Mouse (Mus musculus) CH12.LX (cell line): ENCODE measurements around the gene Ddx31. TPM values are rescaled to one million over a fixed set of nuclear protein-coding genes. Genes with fewer than 3 reads are reported as not detected.

Experiments used
- DNase-seq: peaks from one replicate; pipeline ENCODE4 v3.0.0-alpha.2; 2013; ENCODE audit errors: extremely low read depth
- H3K27ac ChIP-seq: 2 replicates; pipeline ENCODE4 v1.5.1; 2012; ENCODE audit warnings: low read depth, mild to moderate bottlenecking, control low read depth, moderate library complexity; ENCODE audit not compliant: insufficient read depth
- H3K27me3 ChIP-seq: replicated peaks from 2 replicates; pipeline ENCODE3; 2012; ENCODE audit warnings: inconsistent platforms
- H3K36me3 ChIP-seq, 2 experiments: replicated peaks in 1 of 2; 2 replicates each; pipeline versions ENCODE3 to v1.6.1; 2012; ENCODE audit warnings: inconsistent platforms in 1 of 2, low read length in 1 of 2, mild to moderate bottlenecking in 1 of 2, mixed read lengths in 1 of 2, moderate library complexity in 1 of 2; ENCODE audit not compliant: control insufficient read depth in 1 of 2, insufficient read depth in 1 of 2
- H3K4me1 ChIP-seq, 2 experiments: 2 replicates each; pipeline ENCODE4 v1.6.1; 2012; ENCODE audit warnings: inconsistent platforms in 1 of 2, moderate library complexity in 1 of 2; ENCODE audit not compliant: insufficient read depth in 2 of 2, control insufficient read depth in 1 of 2
- H3K4me2 ChIP-seq: 2 replicates; pipeline ENCODE4 v1.6.1; 2012; ENCODE audit warnings: low read depth, mild to moderate bottlenecking, control low read depth; ENCODE audit not compliant: poor library complexity, insufficient read depth, severe bottlenecking
- H3K4me3 ChIP-seq, 3 experiments: fragments of 150-350 bp in 1 of 3; sonication (generic) in 1 of 3; replicated peaks in 1 of 3; 2 replicates each; pipeline versions ENCODE3 to v1.5.1; 2011 to 2012; ENCODE audit warnings: low read depth in 2 of 3, low read length in 2 of 3, mild to moderate bottlenecking in 2 of 3, moderate library complexity in 2 of 3, control low read depth in 1 of 3, improper control_type of control experiment in 1 of 3, inconsistent platforms in 1 of 3, mixed read lengths in 1 of 3; ENCODE audit not compliant: poor library complexity in 1 of 3
- H3K79me2 ChIP-seq: replicated peaks from 2 replicates; pipeline ENCODE4 v1.6.1; 2012; ENCODE audit warnings: mild to moderate bottlenecking, moderate library complexity; ENCODE audit not compliant: control insufficient read depth, poor library complexity, insufficient read depth, severe bottlenecking; ENCODE audit errors: extremely low read depth
- H3K9ac ChIP-seq: 2 replicates; pipeline ENCODE4 v1.6.1; 2012; ENCODE audit warnings: low read depth, mild to moderate bottlenecking, control low read depth, moderate library complexity; ENCODE audit not compliant: insufficient read depth
- H3K9me3 ChIP-seq: replicated peaks from 2 replicates; pipeline ENCODE3; 2012; ENCODE audit warnings: low read length, inconsistent platforms, mixed read lengths
- BHLHE40 ChIP-seq: IDR thresholded peaks from 2 replicates; pipeline ENCODE4 v1.6.1; 2011; ENCODE audit warnings: mild to moderate bottlenecking, low read depth, low read length, improper control_type of control experiment
- E2F4 ChIP-seq: IDR thresholded peaks from 2 replicates; pipeline ENCODE4 v1.6.1; 2011; ENCODE audit warnings: low read depth, low read length, improper control_type of control experiment; ENCODE audit not compliant: insufficient replicate concordance
- EP300 ChIP-seq: IDR thresholded peaks from 2 replicates; pipeline ENCODE4 v1.6.1; 2011; ENCODE audit warnings: low read length, improper control_type of control experiment
- JUN ChIP-seq: IDR thresholded peaks from 2 replicates; pipeline ENCODE4 v1.6.1; 2011; ENCODE audit warnings: low read depth, mild to moderate bottlenecking, low read length, improper control_type of control experiment, moderate library complexity; ENCODE audit not compliant: insufficient read depth
- KAT2A ChIP-seq: IDR thresholded peaks from 2 replicates; pipeline ENCODE4 v1.6.1; 2012; ENCODE audit warnings: low read length, improper control_type of control experiment, inconsistent platforms; ENCODE audit not compliant: insufficient replicate concordance
- MAFK ChIP-seq: IDR thresholded peaks from 2 replicates; pipeline ENCODE4 v1.6.1; 2011; ENCODE audit warnings: low read length, improper control_type of control experiment; ENCODE audit not compliant: insufficient replicate concordance
- MYC ChIP-seq: IDR thresholded peaks from 2 replicates; pipeline ENCODE4 v1.6.1; 2011; ENCODE audit warnings: low read depth, mild to moderate bottlenecking, improper control_type of control experiment, low read length
- NELFE ChIP-seq: IDR thresholded peaks from 2 replicates; pipeline ENCODE4 v1.6.1; 2011; ENCODE audit warnings: low read depth, low read length, improper control_type of control experiment
- PAX5 ChIP-seq: IDR thresholded peaks from 2 replicates; pipeline ENCODE4 v1.6.1; 2012; ENCODE audit warnings: low read length, inconsistent platforms, mixed read lengths
- RAD21 ChIP-seq: IDR thresholded peaks from 2 replicates; pipeline ENCODE4 v1.6.1; 2011; ENCODE audit warnings: low read depth, mild to moderate bottlenecking, low read length, improper control_type of control experiment, moderate library complexity
- TCF12 ChIP-seq: IDR thresholded peaks from 2 replicates; pipeline ENCODE4 v1.6.1; 2014; ENCODE audit warnings: low read depth, mild to moderate bottlenecking, inconsistent platforms, low read length, improper control_type of control experiment
- USF2 ChIP-seq: conservative IDR thresholded peaks from 2 replicates; pipeline ENCODE4 v1.6.1; 2011; ENCODE audit warnings: low read depth, low read length, improper control_type of control experiment
- ZNF384 ChIP-seq: IDR thresholded peaks from 2 replicates; pipeline ENCODE4 v1.6.1; 2012; ENCODE audit warnings: low read depth, low read length, improper control_type of control experiment, inconsistent platforms
- dilution Hi-C: fragments of 300-500 bp; cut with MboI; formaldehyde crosslinking; loops from 2 replicates; pipeline ENCODE4 v1.14.3; 2020; ENCODE audit warnings: low sequenced_read_pairs; ENCODE audit not compliant: extremely low pct_unique_long_range_greater_than_20kb, extremely low pct_ligation_motif_present
- in situ Hi-C: fragments of 300-500 bp; cut with MboI; formaldehyde crosslinking; loops from 3 replicates; pipeline ENCODE4 v1.14.3; 2019; ENCODE audit warnings: low sequenced_read_pairs, low pct_ligation_motif_present, low pct_unique_long_range_greater_than_20kb, mixed read lengths
- polyA plus RNA-seq: library from polyadenylated mRNA; unstranded; fragments of >175 nt; gene quantifications from 2 replicates; pipeline ENCODE4 v1.2.1, GENCODE M21; 2012; ENCODE audit warnings: low read depth; ENCODE audit not compliant: insufficient read length
- total RNA-seq, 2 experiments: library from RNA; depleted of rRNA; stranded (reverse); fragments of 300-350 nt in 1 of 2; fragments of >200 nt in 1 of 2; gene quantifications; 2 replicates each; pipeline ENCODE4 v1.2.3; 2012 to 2014

Ddx31 gene
- total and polyA plus RNA-seq, 3 experiments = 15.9 to 26.8 (median 18.8) TPM

GRCm38 (mm10) chr2:28839501-28840221 is 545 bp upstream of the Ddx31 start:
- TF ChIP-seq BHLHE40 (0 out of 2 replicates have a peak, but pooled peaks have one; percentile 15), JUN (no peak)
- H3K27me3 ChIP-seq = no peaks in the 10 kb centered on the region
- H3K9ac ChIP-seq = peak overlapping the region; percentile 72
- H3K4me2 ChIP-seq = peak overlapping the region; percentile 89
- no peaks in the 10 kb centered on the region for H3K9me3 ChIP-seq
- peaks cover 68% of the 10 kb centered on the region for H3K79me2 ChIP-seq
- peaks cover 7 to 42% of the 10 kb centered on the region in 2 experiments for H3K36me3 ChIP-seq
- in situ Hi-C loops (no loop called here), dilution Hi-C loops (no loop called here)
- peaks cover 4 to 59% of the 10 kb centered on the region in 2 experiments; a peak in 3 of 4 replicates for H3K4me1 ChIP-seq
- peak; percentile 17 for DNase-seq
- peak overlapping the region; percentile 74 to 99 (median 79) for H3K4me3 ChIP-seq
- peak overlapping the region; percentile 50 for H3K27ac ChIP-seq

DNA sequence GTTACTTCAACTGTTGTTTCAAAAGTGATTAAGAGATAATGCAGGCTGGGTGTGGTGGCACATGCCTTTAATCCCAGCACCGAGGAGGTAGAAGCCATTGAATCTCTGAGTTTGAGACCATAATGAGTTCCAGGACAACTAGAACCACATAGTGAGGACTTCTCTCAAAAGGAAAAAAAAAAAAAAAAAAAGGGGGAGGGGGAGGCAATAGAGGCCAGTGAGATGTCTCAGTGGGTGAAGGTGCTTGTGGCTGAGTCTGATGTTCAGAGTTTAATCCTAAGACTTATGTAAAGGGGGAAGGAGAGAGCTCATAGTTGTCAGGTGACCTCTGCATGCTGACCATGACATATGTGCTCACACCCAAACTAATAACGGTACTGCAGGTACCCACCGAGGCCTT is 1.8 kb downstream of the Ddx31 start:
- Histone ChIP-seq H3K36me3 (peaks cover 20 to 48% of the 10 kb centered on the region in 2 experiments), H3K9ac (peak overlapping the region; percentile 72; the same call in 1 of the 2 replicates), H3K27me3 (no peaks in the 10 kb centered on the region), H3K4me3 (peak overlapping the region in 2 of 3 experiments; percentile 74 to 99), H3K4me1 (peaks cover 4 to 59% of the 10 kb centered on the region in 2 experiments; a peak in 3 of 4 replicates), H3K79me2 (peaks cover 54% of the 10 kb centered on the region), H3K27ac (no peak overlapping the region), H3K4me2 (peak overlapping the region; percentile 84; the same call in 1 of the 2 replicates), H3K9me3 (no peaks in the 10 kb centered on the region)
- TF ChIP-seq USF2 (no peak), ZNF384 (peak; percentile 50)
- in situ Hi-C loops (no loop called here), dilution Hi-C loops (no loop called here)
- no peak for DNase-seq

GRCm38 (mm10) chr2:28848879-28849278 is 8.7 kb downstream of the Ddx31 start:
- H3K9me3 ChIP-seq = no peaks in the 10 kb centered on the region
- no peak overlapping the region for H3K9ac ChIP-seq
- H3K27ac ChIP-seq = no peak overlapping the region
- no peak for DNase-seq
- H3K4me3 ChIP-seq = no peak overlapping the region
- dilution Hi-C loops (no loop called here), in situ Hi-C loops (no loop called here)
- H3K36me3 ChIP-seq = peaks cover 64 to 93% of the 10 kb centered on the region in 2 experiments
- no peaks in the 10 kb centered on the region for H3K27me3 ChIP-seq
- no peak overlapping the region for H3K4me2 ChIP-seq
- peaks cover 0 to 19% of the 10 kb centered on the region in 2 experiments; a peak in 1 of 4 replicates for H3K4me1 ChIP-seq
- peaks cover under 1% of the 10 kb centered on the region for H3K79me2 ChIP-seq
- no peak for TF ChIP-seq RAD21
- no peak for TF ChIP-seq NELFE
- TF ChIP-seq JUN = no peak
- no peak for TF ChIP-seq EP300
- no peak for TF ChIP-seq MYC
- TF ChIP-seq PAX5 = no peak
- TF ChIP-seq TCF12 = no peak
- no peak for TF ChIP-seq KAT2A
- TF ChIP-seq MAFK = no peak
- TF ChIP-seq E2F4 = no peak
